Mouse (Mus musculus) MEL (cell line): Measurements from ENCODE around the gene Gm21962.

Experiments
- BHLHE40 ChIP-seq: IDR thresholded peaks from 2 replicates; pipeline ENCODE4 v1.6.1; 2012; ENCODE audit warnings: low read depth, mild to moderate bottlenecking, inconsistent platforms, low read length, improper control_type of control experiment, borderline replicate concordance
- CTCF ChIP-seq, 3 experiments: IDR thresholded peaks in 2 of 3; conservative IDR thresholded peaks in 1 of 3; 2 replicates each; pipeline ENCODE4 v1.5.1; 2011 to 2012; ENCODE audit warnings: low read length in 3 of 3, low read depth in 2 of 3, mild to moderate bottlenecking in 2 of 3, improper control_type of control experiment in 1 of 3, inconsistent platforms in 1 of 3, mixed read lengths in 1 of 3, moderate library complexity in 1 of 3; ENCODE audit not compliant: control insufficient read depth in 1 of 3, insufficient read depth in 1 of 3, poor library complexity in 1 of 3, severe bottlenecking in 1 of 3
- EP300 ChIP-seq, 2 experiments: IDR thresholded peaks; 2 replicates each; pipeline ENCODE4 v1.6.1; 2011; ENCODE audit warnings: improper control_type of control experiment in 2 of 2, low read length in 2 of 2, low read depth in 1 of 2, mild to moderate bottlenecking in 1 of 2
- GATA1 ChIP-seq: IDR thresholded peaks from 2 replicates; pipeline ENCODE4 v1.6.1; 2011; ENCODE audit warnings: low read depth, low read length, improper control_type of control experiment
- JUND ChIP-seq: IDR thresholded peaks from 2 replicates; pipeline ENCODE4 v1.6.1; 2011; ENCODE audit warnings: low read depth, mild to moderate bottlenecking, improper control_type of control experiment, low read length
- KAT2A ChIP-seq: conservative IDR thresholded peaks from 2 replicates; pipeline ENCODE4 v1.6.1; 2012; ENCODE audit warnings: low read depth, low read length, improper control_type of control experiment, inconsistent platforms
- MAFK ChIP-seq: IDR thresholded peaks from 2 replicates; pipeline ENCODE4 v1.6.1; 2011; ENCODE audit warnings: low read depth, mild to moderate bottlenecking, low read length, improper control_type of control experiment, borderline replicate concordance
- NELFE ChIP-seq: IDR thresholded peaks from 2 replicates; pipeline ENCODE4 v1.6.1; 2011; ENCODE audit warnings: low read depth, low read length, improper control_type of control experiment
- POLR2A ChIP-seq, 2 experiments: IDR thresholded peaks; 2 replicates each; pipeline ENCODE4 v1.6.1; 2011 to 2012; ENCODE audit warnings: low read length in 2 of 2, mild to moderate bottlenecking in 2 of 2, control low read depth in 1 of 2, improper control_type of control experiment in 1 of 2, low read depth in 1 of 2, moderate library complexity in 1 of 2; ENCODE audit not compliant: control insufficient read depth in 1 of 2, insufficient read depth in 1 of 2, poor library complexity in 1 of 2
- TAL1 ChIP-seq: IDR thresholded peaks from 2 replicates; pipeline ENCODE4 v1.6.1; 2012; ENCODE audit warnings: mild to moderate bottlenecking, inconsistent platforms, low read length, moderate library complexity, mixed read lengths
- USF1 ChIP-seq: IDR thresholded peaks from 2 replicates; pipeline ENCODE4 v1.6.1; 2014; ENCODE audit warnings: low read depth, mild to moderate bottlenecking, inconsistent platforms, low read length, improper control_type of control experiment, moderate library complexity
- USF2 ChIP-seq, 2 experiments: IDR thresholded peaks; 2 replicates each; pipeline ENCODE4 v1.6.1; 2011 to 2012; ENCODE audit warnings: improper control_type of control experiment in 2 of 2, low read length in 2 of 2, borderline replicate concordance in 1 of 2, inconsistent platforms in 1 of 2, low read depth in 1 of 2, mild to moderate bottlenecking in 1 of 2; ENCODE audit not compliant: insufficient read depth in 1 of 2
- ZNF384 ChIP-seq: IDR thresholded peaks from 2 replicates; pipeline ENCODE4 v1.6.1; 2012; ENCODE audit warnings: low read depth, mild to moderate bottlenecking, inconsistent platforms, low read length, improper control_type of control experiment

- TF ChIP-seq CTCF (IDR thresholded peaks at IDR 0.05 in 2 of 3, conservative IDR thresholded peaks at IDR 0.05 in 1 of 3; ENCODE audit: control insufficient read depth in 1 of 3, insufficient read depth in 1 of 3, low read depth in 2 of 3, low read length in 3 of 3, poor library complexity in 1 of 3, severe bottlenecking in 1 of 3) (no peak), NELFE (no peak), JUND (no peak), USF1 (no peak), GATA1 (no peak), USF2 (IDR thresholded peaks at IDR 0.05; ENCODE audit: borderline replicate concordance in 1 of 2, insufficient read depth in 1 of 2, low read depth in 1 of 2, low read length in 2 of 2) (no peak), POLR2A (IDR thresholded peaks at IDR 0.05; ENCODE audit: control insufficient read depth in 1 of 2, insufficient read depth in 1 of 2, low read depth in 1 of 2, low read length in 2 of 2, poor library complexity in 1 of 2) (no peak), EP300 (IDR thresholded peaks at IDR 0.05; ENCODE audit: low read depth in 1 of 2, low read length in 2 of 2) (no peak), ZNF384 (no peak), KAT2A (no peak), BHLHE40 (no peak), TAL1 (no peak), MAFK (no peak)
Observed at GRCm38 (mm10) chr3:137680923-137681322, 9.6 kb downstream of the Gm21962 start.
